Mouse (Mus musculus): ENCODE results near the gene Cdhr1.

DNA sequence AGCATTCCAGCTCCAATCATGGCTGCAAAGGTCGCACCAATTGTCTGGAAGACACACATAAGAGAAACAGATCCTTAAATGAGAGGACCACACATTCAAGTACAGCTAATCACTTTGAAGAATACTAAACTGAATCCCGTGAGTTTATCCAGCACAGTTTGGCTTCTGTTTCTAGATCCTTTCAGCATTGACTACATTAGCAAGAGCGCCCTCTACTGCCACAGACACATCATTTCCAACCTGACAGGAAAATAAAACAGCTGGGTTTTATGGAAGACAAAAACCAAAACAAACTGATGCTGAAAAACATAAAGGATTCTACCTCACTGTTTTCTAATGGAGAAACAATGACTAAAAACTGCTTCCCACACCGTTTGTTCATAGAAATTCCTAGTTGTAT lies 29.5 kb upstream of the Cdhr1 start:
- no peak for TF ChIP-seq CTCF (IDR thresholded peaks at IDR 0.05; ENCODE audit: extremely low read depth, insufficient read depth, insufficient read length, insufficient replicate concordance)
- no peak for TF ChIP-seq POLR2A (IDR thresholded peaks at IDR 0.05; ENCODE audit: low read depth, low read length)
